Mouse (Mus musculus) midbrain, embryonic 11.5 days (tissue): ENCODE data around the gene Bcl2l10. TPM values are rescaled to one million over a fixed set of nuclear protein-coding genes. Genes with fewer than 3 reads are reported as not detected.

Experiments
- ATAC-seq: fragments of 200-750 bp; cut with Nextera tagmentation; 2 replicates; pipeline ENCODE4 v1.8.0; 2017; ENCODE audit warnings: moderate TSS enrichment, moderate library complexity; ENCODE audit not compliant: low FRiP score
- DNase-seq: peaks from one replicate; pipeline ENCODE4 v3.0.0; 2015; ENCODE audit warnings: low spot score; ENCODE audit errors: missing footprints
- H3K27ac ChIP-seq: fragments of 300-500 bp; sonication (generic); 2 replicates; pipeline ENCODE4 v1.5.1; 2014; ENCODE audit warnings: low read depth, low read length
- H3K27me3 ChIP-seq: fragments of 300-500 bp; sonication (generic); 2 replicates; pipeline ENCODE4 v1.6.1; 2014; ENCODE audit warnings: mild to moderate bottlenecking, low read length, moderate library complexity, mixed read lengths; ENCODE audit not compliant: control insufficient read depth, insufficient read depth
- H3K36me3 ChIP-seq: fragments of 300-500 bp; sonication (generic); 2 replicates; pipeline ENCODE4 v1.6.1; 2014; ENCODE audit warnings: mild to moderate bottlenecking, low read length, moderate library complexity, mixed read lengths; ENCODE audit not compliant: control insufficient read depth, insufficient read depth
- H3K4me1 ChIP-seq: fragments of 300-500 bp; sonication (generic); 2 replicates; pipeline ENCODE4 v1.6.1; 2014; ENCODE audit warnings: low read length; ENCODE audit not compliant: control insufficient read depth, insufficient read depth
- H3K4me2 ChIP-seq: fragments of 300-500 bp; sonication (generic); 2 replicates; pipeline ENCODE4 v1.6.1; 2014; ENCODE audit warnings: mild to moderate bottlenecking, moderate library complexity
- H3K4me3 ChIP-seq: fragments of 300-500 bp; sonication (generic); 2 replicates; pipeline ENCODE4 v1.5.1; 2014; ENCODE audit warnings: low read depth, low read length
- H3K9ac ChIP-seq: fragments of 300-500 bp; sonication (generic); 2 replicates; pipeline ENCODE4 v1.6.1; 2014; ENCODE audit warnings: low read length
- H3K9me3 ChIP-seq: fragments of 300-500 bp; sonication (generic); 2 replicates; pipeline ENCODE4 v1.6.1; 2016; ENCODE audit warnings: low read length; ENCODE audit not compliant: control insufficient read depth
- WGBS: fragments of 180-500 bp; shearing (Covaris S2); extraction: QIAGEN DNeasy Blood & Tissue Kit; methylation state at CpG from one replicate; pipeline ENCODE4 v1.1.7; 2014; 5-methylcytosine and 5-hydroxymethylcytosine counted together
- polyA plus RNA-seq: library from polyadenylated mRNA; unstranded; fragments of >200 nt; fragmentation: Nextera tagmentation; extraction: Ambion mirVana; gene quantifications from 2 replicates; pipeline ENCODE4 v1.2.1, GENCODE M21; 2014

The Bcl2l10 gene
- polyA plus RNA-seq, 1 experiment from 2014 or later: not detected

- no peaks in the 10 kb centered on the region for H3K36me3 ChIP-seq
Observed at GRCm38 (mm10) chr9:75328047-75328446, 19.5 kb upstream of the Bcl2l10 start.

GRCm38 (mm10) chr9:75330821-75331220 lies 16.7 kb upstream of the Bcl2l10 start:
- Histone ChIP-seq H3K27me3 (no peaks in the 10 kb centered on the region), H3K36me3 (peaks cover 7% of the 10 kb centered on the region; the same call in 1 of the 2 replicates), H3K4me1 (no peaks in the 10 kb centered on the region), H3K27ac (no peak overlapping the region), H3K9ac (no peak overlapping the region), H3K9me3 (no peaks in the 10 kb centered on the region), H3K4me2 (no peak overlapping the region), H3K4me3 (no peak overlapping the region)
- no peak for DNase-seq
- WGBS: 89% methylated on average over 8 of the region's 8 CpGs
- ATAC-seq: no peak

More at GRCm38 (mm10) chr9:75328047-75328446, 19.5 kb upstream of the Bcl2l10 start:
- H3K4me2 ChIP-seq: no peak overlapping the region
- no peak for DNase-seq
- H3K4me3 ChIP-seq: no peak overlapping the region
- no peaks in the 10 kb centered on the region for H3K4me1 ChIP-seq
- H3K27ac ChIP-seq: no peak overlapping the region
- H3K27me3 ChIP-seq: no peaks in the 10 kb centered on the region
- no peak for ATAC-seq
- no peak overlapping the region for H3K9ac ChIP-seq
- WGBS: 98% methylated on average over 3 of the region's 3 CpGs
- no peaks in the 10 kb centered on the region for H3K9me3 ChIP-seq

- 78% methylated on average over 4 of the region's 4 CpGs for WGBS
Observed at GRCm38 (mm10) chr9:75334440-75334839, 13.1 kb upstream of the Bcl2l10 start.

GRCm38 (mm10) chr9:75338016-75338415 lies 9.5 kb upstream of the Bcl2l10 start:
- no peaks in the 10 kb centered on the region for H3K27me3 ChIP-seq
- no peak overlapping the region for H3K27ac ChIP-seq
- no peak for ATAC-seq
- H3K9me3 ChIP-seq: no peaks in the 10 kb centered on the region
- 96% methylated on average over 6 of the region's 6 CpGs for WGBS
- DNase-seq: no peak
- no peaks in the 10 kb centered on the region for H3K4me1 ChIP-seq
- no peak overlapping the region for H3K9ac ChIP-seq
- H3K4me2 ChIP-seq: no peak overlapping the region
- no peak overlapping the region for H3K4me3 ChIP-seq
- peaks cover 7% of the 10 kb centered on the region; the same call in 1 of the 2 replicates for H3K36me3 ChIP-seq

More at GRCm38 (mm10) chr9:75334440-75334839, 13.1 kb upstream of the Bcl2l10 start:
- DNase-seq (no peak), ATAC-seq (no peak)
- Histone ChIP-seq H3K27me3 (no peaks in the 10 kb centered on the region), H3K9ac (no peak overlapping the region), H3K27ac (no peak overlapping the region), H3K36me3 (peaks cover 7% of the 10 kb centered on the region; the same call in 1 of the 2 replicates), H3K4me3 (no peak overlapping the region), H3K9me3 (no peaks in the 10 kb centered on the region), H3K4me1 (no peaks in the 10 kb centered on the region), H3K4me2 (no peak overlapping the region)

- ATAC-seq: no peak
- WGBS: 92% methylated on average over 4 of the region's 4 CpGs
- Histone ChIP-seq H3K4me3 (no peak overlapping the region), H3K36me3 (no peaks in the 10 kb centered on the region), H3K27me3 (no peaks in the 10 kb centered on the region), H3K27ac (no peak overlapping the region), H3K9ac (no peak overlapping the region), H3K4me1 (no peaks in the 10 kb centered on the region), H3K9me3 (no peaks in the 10 kb centered on the region), H3K4me2 (no peak overlapping the region)
- DNase-seq: no peak
Observed at GRCm38 (mm10) chr9:75342433-75342832, 5.1 kb upstream of the Bcl2l10 start.

- Histone ChIP-seq H3K36me3 (no peaks in the 10 kb centered on the region), H3K27me3 (no peaks in the 10 kb centered on the region), H3K9me3 (no peaks in the 10 kb centered on the region), H3K27ac (no peak overlapping the region), H3K4me2 (no peak overlapping the region), H3K4me3 (no peak overlapping the region), H3K9ac (no peak overlapping the region), H3K4me1 (no peaks in the 10 kb centered on the region)
- WGBS: 90% methylated on average over 17 of the region's 17 CpGs
- no peak for DNase-seq
- ATAC-seq: no peak
Observed at GRCm38 (mm10) chr9:75348066-75348465, 508 bp downstream of the Bcl2l10 start.

- Histone ChIP-seq H3K4me2 (no peak overlapping the region), H3K4me1 (no peaks in the 10 kb centered on the region), H3K36me3 (no peaks in the 10 kb centered on the region), H3K9ac (no peak overlapping the region), H3K27me3 (no peaks in the 10 kb centered on the region), H3K4me3 (no peak overlapping the region), H3K9me3 (no peaks in the 10 kb centered on the region), H3K27ac (no peak overlapping the region)
- no peak for DNase-seq
- WGBS: 62% methylated on average over 3 of the region's 3 CpGs
- ATAC-seq: no peak
Observed at GRCm38 (mm10) chr9:75348641-75349040, 1.1 kb downstream of the Bcl2l10 start.

GRCm38 (mm10) chr9:75353094-75353493 lies 5.5 kb downstream of the Bcl2l10 start:
- Histone ChIP-seq H3K9ac (no peak overlapping the region), H3K36me3 (no peaks in the 10 kb centered on the region), H3K4me1 (no peaks in the 10 kb centered on the region), H3K9me3 (no peaks in the 10 kb centered on the region), H3K4me2 (no peak overlapping the region), H3K27me3 (no peaks in the 10 kb centered on the region), H3K27ac (no peak overlapping the region), H3K4me3 (no peak overlapping the region)
- ATAC-seq (no peak), DNase-seq (no peak)
- 77% methylated on average over 8 of the region's 8 CpGs for WGBS

GRCm38 (mm10) chr9:75355783-75356182 lies 8.2 kb downstream of the Bcl2l10 start:
- H3K9ac ChIP-seq: no peak overlapping the region
- 89% methylated on average over 4 of the region's 4 CpGs for WGBS
- no peaks in the 10 kb centered on the region for H3K27me3 ChIP-seq
- H3K4me2 ChIP-seq: no peak overlapping the region
- H3K27ac ChIP-seq: no peak overlapping the region
- no peaks in the 10 kb centered on the region for H3K9me3 ChIP-seq
- ATAC-seq: no peak
- H3K4me3 ChIP-seq: no peak overlapping the region
- H3K4me1 ChIP-seq: no peaks in the 10 kb centered on the region
- DNase-seq: no peak
- H3K36me3 ChIP-seq: no peaks in the 10 kb centered on the region
